Mouse (Mus musculus): ENCODE measurements at regions not wholly inside any gene's neighbourhood (a gene's known extent, or its start where the extent isn't known, plus 50 kb on each side); places are given as distances from the start of the nearest gene placed in this dataset.

DNA sequence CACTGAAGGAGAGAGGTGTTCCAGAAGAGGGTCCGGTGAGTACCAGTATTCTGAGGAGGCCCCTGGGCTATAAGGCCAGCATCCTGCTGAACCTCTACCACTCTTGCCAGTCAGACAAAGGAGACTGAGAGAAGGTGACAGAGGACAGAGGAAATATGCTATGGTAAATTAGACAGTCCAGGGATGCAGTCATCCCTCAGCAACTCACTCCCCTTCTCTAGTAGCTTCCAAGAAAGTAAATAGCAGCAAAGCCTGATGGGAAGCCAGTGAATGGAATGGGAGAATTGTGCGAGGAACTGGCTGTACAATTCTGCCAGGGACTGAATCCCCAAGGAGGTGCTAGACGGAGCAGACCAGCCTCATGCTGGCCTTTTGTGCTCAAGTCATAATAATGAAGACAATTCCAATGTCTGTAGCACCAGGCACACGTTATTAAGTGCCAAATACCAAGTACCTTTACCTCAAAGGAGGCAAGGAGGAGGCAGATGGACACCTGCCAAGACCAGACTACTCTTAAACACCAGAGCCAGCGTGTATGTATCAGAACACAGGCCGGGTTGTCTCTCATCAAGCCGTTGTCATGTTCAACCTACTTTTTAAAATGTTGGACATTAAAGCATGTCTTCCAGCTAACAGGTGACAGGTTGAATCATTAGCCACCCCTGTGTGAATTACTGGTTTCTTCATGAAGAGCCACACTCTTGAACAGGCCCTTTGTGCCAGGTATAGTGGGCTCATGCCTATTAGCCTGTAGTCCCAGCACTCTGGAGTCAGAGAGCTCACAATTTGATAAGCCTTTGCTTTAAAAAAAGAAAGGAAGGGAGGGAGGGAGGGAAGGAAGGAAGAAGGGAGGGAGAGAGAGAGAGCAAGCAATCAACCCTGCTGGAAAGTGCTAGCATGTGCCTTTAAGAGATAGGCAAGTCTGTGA lies 74.4 kb upstream of the Frmd6 start:
- Histone ChIP-seq H3K27me3 (replicated peaks; ENCODE audit: insufficient read depth, low read length) (no peaks in the 10 kb centered on the region), H3K36me3 (ENCODE audit: insufficient read depth, low read length) (no peaks in the 10 kb centered on the region), H3K9ac (replicated peaks; ENCODE audit: low read depth) (no peak overlapping the region), H3K27ac (ENCODE audit: low read length) (no peak overlapping the region), H3K4me3 (ENCODE audit: low read depth, low read length) (no peak overlapping the region), H3K9me3 (ENCODE audit: low read length) (no peaks in the 10 kb centered on the region), H3K4me1 (ENCODE audit: insufficient read depth, low read depth, low read length) (peaks cover 7% of the 10 kb centered on the region; the same call in 1 of the 2 replicates), H3K4me2 (replicated peaks; ENCODE audit: low read depth, low read length) (no peak overlapping the region)
- 54% methylated on average over 7 of the region's 7 CpGs for WGBS
- DNase-seq (ENCODE audit: low spot score) (peak; percentile 7), ATAC-seq (no peak)
- no peak for TF ChIP-seq EP300 (IDR thresholded peaks at IDR 0.05)
- TF ChIP-seq CTCF (IDR thresholded peaks at IDR 0.05): no peak

DNA sequence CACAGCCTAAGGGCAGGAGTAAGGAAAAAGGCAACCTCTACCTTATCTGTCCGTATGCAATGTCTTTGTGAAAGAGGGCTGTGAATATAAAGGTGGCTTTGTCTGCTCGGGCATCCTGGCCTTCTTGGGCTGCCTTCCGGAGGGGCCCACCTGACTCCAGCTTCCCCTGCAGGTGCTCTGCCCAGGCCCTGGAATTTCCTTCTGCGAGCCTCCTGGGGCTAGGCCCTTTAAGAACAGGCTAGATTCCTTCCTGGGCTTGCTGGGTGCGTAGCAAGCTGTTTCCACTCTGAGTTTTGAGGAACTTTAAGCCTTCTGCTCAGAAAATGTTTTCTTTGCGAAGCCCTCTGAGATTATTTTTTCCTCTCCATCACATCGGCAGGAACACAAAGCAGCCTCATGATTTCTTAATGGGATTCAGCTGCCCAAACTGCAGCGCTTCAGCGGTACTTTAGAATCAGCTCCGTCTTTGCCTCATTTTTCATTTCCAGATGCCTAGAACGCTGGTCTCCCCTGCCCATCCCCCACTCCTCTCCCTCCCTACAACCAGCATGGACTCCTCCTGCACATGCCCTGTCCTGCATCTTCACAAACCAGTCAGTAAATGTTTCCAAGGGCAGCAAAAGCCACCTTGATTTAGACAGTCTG lies 72.9 kb upstream of the Frmd6 start:
- DNase-seq (ENCODE audit: low spot score) (no peak), ATAC-seq (no peak)
- WGBS: 23% methylated on average over 11 of the region's 11 CpGs
- H3K4me1 ChIP-seq (ENCODE audit: insufficient read depth, low read depth, low read length): peaks cover 7% of the 10 kb centered on the region; the same call in 1 of the 2 replicates
- H3K4me3 ChIP-seq (ENCODE audit: low read depth, low read length): no peak overlapping the region
- H3K9ac ChIP-seq (replicated peaks; ENCODE audit: low read depth): no peak overlapping the region
- H3K9me3 ChIP-seq (ENCODE audit: low read length): no peaks in the 10 kb centered on the region
- no peaks in the 10 kb centered on the region for H3K36me3 ChIP-seq (ENCODE audit: insufficient read depth, low read length)
- H3K27ac ChIP-seq (ENCODE audit: low read length): no peak overlapping the region
- TF ChIP-seq CTCF (IDR thresholded peaks at IDR 0.05): no peak
- TF ChIP-seq EP300 (IDR thresholded peaks at IDR 0.05): no peak
- H3K4me2 ChIP-seq (replicated peaks; ENCODE audit: low read depth, low read length): no peak overlapping the region
- H3K27me3 ChIP-seq (replicated peaks; ENCODE audit: insufficient read depth, low read length): no peaks in the 10 kb centered on the region

DNA sequence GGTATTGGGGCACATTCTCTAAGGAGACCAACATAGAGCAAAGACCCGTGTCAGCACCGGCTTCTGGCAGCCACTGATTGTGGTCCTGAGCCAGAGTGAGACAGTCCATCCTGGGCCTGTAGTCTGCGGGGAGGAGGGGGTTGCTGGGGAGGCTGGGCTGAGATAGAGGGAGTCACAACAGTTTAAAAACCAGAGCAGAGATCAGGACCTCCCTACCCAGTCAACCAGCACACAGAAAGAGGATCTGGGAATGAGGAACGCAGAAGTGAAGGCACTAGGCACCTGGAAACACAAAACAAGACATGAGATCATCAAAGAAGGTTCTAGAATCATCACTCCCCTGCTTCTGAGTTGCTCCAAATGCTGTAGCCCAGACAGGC lies 72.4 kb upstream of the Frmd6 start:
- H3K27me3 ChIP-seq (replicated peaks; ENCODE audit: insufficient read depth, low read length): no peaks in the 10 kb centered on the region
- H3K4me1 ChIP-seq (ENCODE audit: insufficient read depth, low read depth, low read length): peaks cover 7% of the 10 kb centered on the region; the same call in 1 of the 2 replicates
- H3K4me3 ChIP-seq (ENCODE audit: low read depth, low read length): no peak overlapping the region
- no peak overlapping the region for H3K27ac ChIP-seq (ENCODE audit: low read length)
- DNase-seq (ENCODE audit: low spot score): no peak
- ATAC-seq: no peak
- H3K36me3 ChIP-seq (ENCODE audit: insufficient read depth, low read length): no peaks in the 10 kb centered on the region
- no peaks in the 10 kb centered on the region for H3K9me3 ChIP-seq (ENCODE audit: low read length)
- no peak overlapping the region for H3K9ac ChIP-seq (replicated peaks; ENCODE audit: low read depth)
- WGBS: 57% methylated on average over 4 of the region's 4 CpGs
- no peak for TF ChIP-seq CTCF (IDR thresholded peaks at IDR 0.05)
- TF ChIP-seq EP300 (IDR thresholded peaks at IDR 0.05): no peak
- H3K4me2 ChIP-seq (replicated peaks; ENCODE audit: low read depth, low read length): no peak overlapping the region

DNA sequence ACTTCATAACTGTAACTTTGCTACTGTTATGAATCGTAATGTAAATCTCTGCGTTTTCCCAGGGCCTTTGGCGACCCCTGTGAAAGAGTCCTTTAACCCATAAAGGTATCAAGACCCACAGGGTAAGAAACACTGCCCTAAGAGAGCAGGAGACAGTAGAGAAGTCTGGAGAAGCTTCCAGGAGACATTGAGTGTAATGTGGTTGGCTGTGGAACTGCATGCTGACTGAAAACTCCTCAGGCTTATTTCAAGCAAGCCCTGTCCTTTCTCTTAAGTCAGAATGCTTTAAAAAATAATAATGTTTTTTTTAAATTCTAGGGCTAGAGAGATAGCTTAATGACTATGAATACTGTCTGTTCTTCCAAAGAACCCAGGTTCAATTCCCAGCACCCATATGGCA lies 71.9 kb upstream of the Frmd6 start:
- no peak overlapping the region for H3K4me2 ChIP-seq (replicated peaks; ENCODE audit: low read depth, low read length)
- no peak for DNase-seq (ENCODE audit: low spot score)
- H3K4me3 ChIP-seq (ENCODE audit: low read depth, low read length): no peak overlapping the region
- ATAC-seq: no peak
- WGBS: 85% methylated on average over 3 of the region's 3 CpGs
- peaks cover 7% of the 10 kb centered on the region; the same call in 1 of the 2 replicates for H3K4me1 ChIP-seq (ENCODE audit: insufficient read depth, low read depth, low read length)
- no peak overlapping the region for H3K9ac ChIP-seq (replicated peaks; ENCODE audit: low read depth)
- H3K27ac ChIP-seq (ENCODE audit: low read length): no peak overlapping the region
- H3K36me3 ChIP-seq (ENCODE audit: insufficient read depth, low read length): no peaks in the 10 kb centered on the region
- no peaks in the 10 kb centered on the region for H3K9me3 ChIP-seq (ENCODE audit: low read length)
- H3K27me3 ChIP-seq (replicated peaks; ENCODE audit: insufficient read depth, low read length): no peaks in the 10 kb centered on the region
- TF ChIP-seq CTCF (IDR thresholded peaks at IDR 0.05) (peak; percentile 34; the same call in 1 of the 2 replicates), EP300 (IDR thresholded peaks at IDR 0.05) (no peak)

DNA sequence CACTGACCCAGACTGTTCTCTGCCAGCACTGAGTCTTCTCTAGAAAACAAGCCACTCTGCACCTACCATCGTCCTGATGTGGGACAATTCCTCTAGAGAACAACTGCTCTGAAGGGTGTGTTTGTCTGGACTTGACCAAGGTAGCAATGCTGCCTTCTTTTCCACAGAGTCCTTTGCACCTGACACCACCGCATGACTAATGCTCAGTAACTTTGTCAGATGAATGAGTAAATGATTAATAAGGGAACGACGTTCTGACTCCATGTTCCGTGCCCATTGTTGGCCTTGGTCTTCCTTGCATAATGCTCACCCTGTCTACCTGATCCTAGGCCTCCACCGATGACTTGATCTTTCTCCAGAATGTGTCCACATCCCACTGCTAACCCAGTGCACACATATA lies 67.2 kb upstream of the Frmd6 start:
- no peak for ATAC-seq
- Histone ChIP-seq H3K27me3 (replicated peaks; ENCODE audit: insufficient read depth, low read length) (no peaks in the 10 kb centered on the region), H3K9ac (replicated peaks; ENCODE audit: low read depth) (no peak overlapping the region), H3K4me2 (replicated peaks; ENCODE audit: low read depth, low read length) (no peak overlapping the region), H3K36me3 (ENCODE audit: insufficient read depth, low read length) (no peaks in the 10 kb centered on the region), H3K9me3 (ENCODE audit: low read length) (no peaks in the 10 kb centered on the region), H3K4me1 (ENCODE audit: insufficient read depth, low read depth, low read length) (no peaks in the 10 kb centered on the region), H3K4me3 (ENCODE audit: low read depth, low read length) (no peak overlapping the region), H3K27ac (ENCODE audit: low read length) (no peak overlapping the region)
- no peak for DNase-seq (ENCODE audit: low spot score)
- 85% methylated on average over 6 of the region's 6 CpGs for WGBS
- TF ChIP-seq EP300 (IDR thresholded peaks at IDR 0.05) (no peak), CTCF (IDR thresholded peaks at IDR 0.05) (no peak)

DNA sequence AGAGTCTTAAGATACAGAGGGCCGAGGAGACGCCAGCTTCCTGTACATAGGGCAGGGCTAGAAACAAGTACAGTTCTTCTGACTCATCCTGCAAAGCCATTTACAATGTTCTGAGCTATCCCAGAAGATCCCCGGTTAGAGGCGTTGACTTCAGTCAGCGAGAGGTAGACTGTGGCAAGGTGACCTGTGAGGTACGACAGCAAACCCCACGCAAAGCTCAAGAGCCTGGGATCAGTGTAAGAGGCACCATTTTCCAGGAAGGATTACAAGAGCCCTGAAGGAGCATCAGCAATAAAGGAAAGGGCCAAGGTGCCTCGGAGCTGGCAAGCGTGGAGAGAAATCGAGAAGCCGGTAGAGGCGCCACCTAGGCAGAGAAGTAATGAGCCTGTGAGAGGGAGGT lies 61.8 kb upstream of the Frmd6 start:
- Histone ChIP-seq H3K4me2 (replicated peaks; ENCODE audit: low read depth, low read length) (no peak overlapping the region), H3K27ac (ENCODE audit: low read length) (no peak overlapping the region), H3K27me3 (replicated peaks; ENCODE audit: insufficient read depth, low read length) (no peaks in the 10 kb centered on the region), H3K4me1 (ENCODE audit: insufficient read depth, low read depth, low read length) (no peaks in the 10 kb centered on the region), H3K9me3 (ENCODE audit: low read length) (no peaks in the 10 kb centered on the region), H3K36me3 (ENCODE audit: insufficient read depth, low read length) (no peaks in the 10 kb centered on the region), H3K9ac (replicated peaks; ENCODE audit: low read depth) (no peak overlapping the region), H3K4me3 (ENCODE audit: low read depth, low read length) (no peak overlapping the region)
- DNase-seq (ENCODE audit: low spot score) (no peak), ATAC-seq (no peak)
- TF ChIP-seq EP300 (IDR thresholded peaks at IDR 0.05) (no peak), CTCF (IDR thresholded peaks at IDR 0.05) (no peak)
- WGBS: 87% methylated on average over 12 of the region's 12 CpGs
